Mouse (Mus musculus): Measurements from ENCODE around the gene Schip1. TPM values are rescaled to one million over a fixed set of nuclear protein-coding genes. Genes with fewer than 3 reads are reported as not detected.

Gene Schip1
- polyA plus RNA-seq (2014; fragmentation: Illumina TruSeq; extraction: RNeasy Lipid Tissue Mini Kit (QIAGEN cat#74804)), result 9.2 TPM

DNA sequence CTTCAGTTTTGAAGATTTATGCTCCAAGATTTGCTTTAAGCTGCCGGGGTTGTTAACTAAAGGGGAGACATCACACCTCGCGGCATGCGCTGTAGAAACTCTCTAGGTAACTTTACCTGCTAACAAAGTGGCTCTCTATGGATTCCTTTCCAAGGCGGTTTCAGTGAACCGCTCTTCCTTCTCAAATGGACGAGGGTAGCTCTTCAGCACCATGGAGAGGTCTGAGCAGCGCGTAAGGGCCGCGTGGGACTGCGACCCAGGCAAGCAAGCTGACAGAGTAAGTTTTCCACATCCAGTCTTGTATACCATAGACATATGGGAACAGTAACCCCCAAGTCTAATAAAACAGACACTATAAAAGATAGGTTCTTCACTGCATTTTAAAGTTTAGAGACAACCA is at the start of gene Schip1:
Schip1 (plus strand) TSS at position 72 of the 400 bp plus-strand sequence.

Other genes with a start within 250 kb of the Schip1 start
- gene Iqcj, start 172.6 kb upstream of the Schip1 start, polyA plus RNA-seq (2014; fragmentation: Illumina TruSeq; extraction: RNeasy Lipid Tissue Mini Kit (QIAGEN cat#74804)), result not detected
- not detected for gene Iqschfp, start 172.6 kb upstream of the Schip1 start, polyA plus RNA-seq (2014; fragmentation: Illumina TruSeq; extraction: RNeasy Lipid Tissue Mini Kit (QIAGEN cat#74804))

Data from ovary, adult 10 weeks (tissue).